Mouse (Mus musculus) neural tube, embryonic 11.5 days (tissue): ENCODE measurements around the gene Xrcc4. TPM values are rescaled to one million over a fixed set of nuclear protein-coding genes. Genes with fewer than 3 reads are reported as not detected.

Experiments
- ATAC-seq: fragments of 200-750 bp; cut with Nextera tagmentation; 2 replicates; pipeline ENCODE4 v1.8.0; 2017; ENCODE audit warnings: moderate number of reproducible peaks, mild to moderate bottlenecking, moderate TSS enrichment, moderate library complexity; ENCODE audit not compliant: insufficient read depth, low FRiP score, low TSS enrichment
- DNase-seq: peaks from one replicate; pipeline ENCODE4 v3.0.0-alpha.2; 2015; ENCODE audit warnings: low spot score
- H3K27ac ChIP-seq: fragments of 300-500 bp; sonication (generic); 2 replicates; pipeline ENCODE4 v1.5.1; 2014; ENCODE audit warnings: low read depth, mild to moderate bottlenecking, low read length
- H3K27me3 ChIP-seq: fragments of 300-500 bp; sonication (generic); 2 replicates; pipeline ENCODE4 v1.6.1; 2014; ENCODE audit warnings: mild to moderate bottlenecking, low read length, mixed read lengths; ENCODE audit not compliant: control insufficient read depth, insufficient read depth
- H3K36me3 ChIP-seq: fragments of 300-500 bp; sonication (generic); 2 replicates; pipeline ENCODE4 v1.6.1; 2014; ENCODE audit warnings: mild to moderate bottlenecking, low read length, moderate library complexity, mixed read lengths; ENCODE audit not compliant: control insufficient read depth, insufficient read depth
- H3K4me1 ChIP-seq: fragments of 300-500 bp; sonication (generic); 2 replicates; pipeline ENCODE4 v1.6.1; 2014; ENCODE audit warnings: low read length, mixed read lengths; ENCODE audit not compliant: control insufficient read depth, insufficient read depth
- H3K4me2 ChIP-seq: fragments of 300-500 bp; sonication (generic); 2 replicates; pipeline ENCODE4 v1.6.1; 2014; ENCODE audit warnings: low read depth, mild to moderate bottlenecking, moderate library complexity
- H3K4me3 ChIP-seq: fragments of 300-500 bp; sonication (generic); 2 replicates; pipeline ENCODE4 v1.5.1; 2014; ENCODE audit warnings: low read depth, low read length
- H3K9ac ChIP-seq: fragments of 300-500 bp; sonication (generic); 2 replicates; pipeline ENCODE4 v1.6.1; 2014; ENCODE audit warnings: mild to moderate bottlenecking, low read length
- H3K9me3 ChIP-seq: fragments of 300-500 bp; sonication (generic); 2 replicates; pipeline ENCODE4 v1.6.1; 2016; ENCODE audit warnings: low read length; ENCODE audit not compliant: control insufficient read depth
- WGBS: fragments of 180-500 bp; shearing (Covaris S2); extraction: QIAGEN DNeasy Blood & Tissue Kit; methylation state at CpG from one replicate; pipeline ENCODE4 v1.1.7; 2014; 5-methylcytosine and 5-hydroxymethylcytosine counted together
- polyA plus RNA-seq: library from polyadenylated mRNA; unstranded; fragments of >200 nt; fragmentation: Nextera tagmentation; extraction: Ambion mirVana; gene quantifications from 2 replicates; pipeline ENCODE4 v1.2.1, GENCODE M21; 2014

Gene Xrcc4
- polyA plus RNA-seq, 1 experiment from 2014 or later: 8.3 TPM

DNA sequence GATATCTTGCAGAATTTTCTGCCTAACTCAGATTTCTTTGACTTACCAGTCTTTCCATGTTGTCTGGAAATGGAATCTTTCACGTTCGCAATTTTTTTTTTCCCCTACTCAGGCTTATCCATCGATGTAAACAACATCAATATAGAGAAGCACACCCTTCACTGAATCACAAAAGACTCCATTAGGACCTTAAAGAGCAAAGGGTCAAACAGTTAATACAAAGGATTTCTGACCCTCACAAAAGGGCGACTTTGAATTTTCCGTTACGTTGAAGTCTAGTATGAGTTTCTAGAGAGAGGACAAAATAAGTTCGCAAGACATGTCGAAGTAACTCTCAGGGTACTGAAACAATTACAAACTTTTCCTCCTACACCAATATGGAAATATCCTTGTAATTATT lies 346.2 kb downstream of the Xrcc4 start:
- no peak for ATAC-seq
- peak overlapping the region; percentile 90 for H3K4me2 ChIP-seq
- peak overlapping the region; percentile 84; the same call in 1 of the 2 replicates for H3K9ac ChIP-seq
- peaks cover 3% of the 10 kb centered on the region for H3K4me1 ChIP-seq
- H3K27ac ChIP-seq: no peak overlapping the region
- peak overlapping the region; percentile 64; the same call in 1 of the 2 replicates for H3K4me3 ChIP-seq
- WGBS: 6% methylated on average over 8 of the region's 8 CpGs
- no peaks in the 10 kb centered on the region for H3K27me3 ChIP-seq
- no peak for DNase-seq
- no peaks in the 10 kb centered on the region for H3K9me3 ChIP-seq
- no peaks in the 10 kb centered on the region for H3K36me3 ChIP-seq

DNA sequence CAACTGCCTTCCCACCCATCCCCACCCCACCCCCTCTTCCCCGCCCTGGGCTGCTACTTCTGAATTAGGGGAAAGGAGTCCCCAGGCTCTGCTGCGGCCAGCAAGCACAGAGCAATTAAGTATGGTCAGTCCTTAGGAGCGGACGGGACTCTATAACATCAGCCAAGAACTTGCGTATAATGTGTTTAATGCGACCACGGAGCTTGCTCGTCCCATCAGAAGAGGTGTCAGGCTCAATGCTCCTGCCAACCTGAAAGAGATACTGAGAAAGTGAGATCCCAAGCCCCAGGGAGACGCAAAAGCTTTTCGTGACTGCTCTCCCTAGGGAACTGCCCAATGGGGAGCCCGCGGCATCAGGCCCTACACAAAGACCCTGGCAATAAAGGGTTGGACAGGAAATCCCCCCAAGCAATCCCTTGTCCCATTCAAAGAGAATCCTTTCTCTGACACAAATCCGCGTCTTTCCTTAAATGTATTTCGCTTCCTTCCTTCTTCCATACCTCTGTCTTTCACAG lies 346.7 kb downstream of the Xrcc4 start:
- Histone ChIP-seq H3K36me3 (no peaks in the 10 kb centered on the region), H3K9me3 (no peaks in the 10 kb centered on the region), H3K4me3 (peak overlapping the region; percentile 64), H3K4me1 (peaks cover 3% of the 10 kb centered on the region), H3K27me3 (no peaks in the 10 kb centered on the region), H3K4me2 (peak overlapping the region; percentile 90), H3K27ac (peak overlapping the region; percentile 53; the same call in 1 of the 2 replicates), H3K9ac (peak overlapping the region; percentile 84)
- 1% methylated on average over 15 of the region's 15 CpGs for WGBS
- ATAC-seq (peak; percentile 14), DNase-seq (no peak)

DNA sequence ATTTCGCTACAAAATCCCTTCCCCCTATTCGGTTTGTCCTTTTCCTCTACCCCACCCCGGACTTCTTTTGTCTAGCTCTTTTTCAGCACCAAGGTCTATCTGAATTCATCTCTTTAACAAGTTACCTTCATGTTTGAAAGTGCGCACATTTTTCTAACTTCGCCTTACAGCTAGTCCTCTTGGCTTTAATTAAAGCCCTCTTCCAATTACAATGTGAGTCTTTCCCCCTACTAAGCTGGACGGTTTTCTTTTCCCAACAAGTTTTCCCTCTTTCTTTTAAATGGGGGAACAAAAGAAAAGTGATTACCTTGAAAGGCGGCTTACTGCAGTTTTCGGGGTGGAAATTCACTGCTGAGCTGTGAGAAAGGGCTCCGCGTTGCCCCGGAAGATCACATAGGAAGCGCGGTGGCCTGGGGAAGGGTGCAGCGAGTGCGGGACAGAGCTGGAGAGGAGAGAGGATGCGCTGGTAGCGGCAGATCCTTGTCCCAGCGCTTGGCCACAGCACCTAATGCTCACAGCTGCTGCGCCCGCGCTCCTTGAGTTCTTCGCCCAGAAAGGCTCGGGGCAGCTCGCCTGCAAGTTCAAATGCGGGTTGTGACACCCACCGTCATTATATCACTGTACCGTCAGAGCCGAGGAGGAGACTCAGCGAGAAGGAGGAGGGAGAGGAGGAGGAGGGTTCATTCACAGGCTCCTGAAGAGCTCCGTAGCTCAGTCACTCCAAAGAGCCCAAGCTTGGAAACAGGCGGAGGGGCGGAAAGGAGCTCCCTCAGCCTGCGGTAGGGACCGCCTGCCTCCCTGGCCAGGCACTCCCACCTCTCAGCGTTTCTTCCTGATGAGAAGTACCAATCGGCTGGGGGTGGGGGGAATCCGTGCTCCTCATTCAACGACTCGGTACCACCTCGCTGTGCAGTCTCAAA lies 347.4 kb downstream of the Xrcc4 start, which contains the start of gene Vcan:
Gene Vcan (minus strand): TSS at position 744 of the 920 bp plus-strand sequence.
- Histone ChIP-seq H3K4me2 (peak within 1 kb of the TSS; percentile 90), H3K27me3 (no peaks in the 10 kb centered on the region), H3K9ac (peak within 1 kb of the TSS; percentile 84), H3K4me1 (peaks cover 3% of the 10 kb centered on the region), H3K36me3 (no peaks in the 10 kb centered on the region), H3K27ac (peak within 1 kb of the TSS; percentile 78), H3K4me3 (peak within 1 kb of the TSS; percentile 64), H3K9me3 (no peaks in the 10 kb centered on the region)
- under 1% methylated on average over 40 of the region's 40 CpGs for WGBS
- peak; percentile 24 for ATAC-seq
- peak; percentile 79 for DNase-seq

DNA sequence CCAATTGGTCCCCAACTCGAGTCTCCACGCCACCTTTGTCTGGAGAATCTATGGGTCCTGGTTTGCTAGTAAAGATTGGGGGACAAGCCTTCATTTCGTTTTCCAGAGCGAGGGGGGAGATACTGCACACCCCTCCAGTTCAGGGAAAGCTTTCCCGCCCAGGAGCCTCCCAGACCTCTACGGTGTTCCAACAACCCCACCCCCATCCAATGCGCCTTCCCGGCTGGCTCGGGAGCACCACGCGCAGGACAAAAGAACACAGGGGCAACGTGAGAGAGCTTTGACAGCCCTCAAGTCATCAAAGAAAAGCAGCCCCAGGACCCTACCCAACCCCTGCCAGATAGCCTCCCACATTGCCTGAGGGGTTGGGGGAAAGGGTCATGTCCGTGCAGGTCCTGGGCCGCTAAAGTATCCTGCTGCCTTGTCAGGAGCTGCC lies 348.3 kb downstream of the Xrcc4 start:
- peaks cover 3% of the 10 kb centered on the region for H3K4me1 ChIP-seq
- peak overlapping the region; percentile 78 for H3K27ac ChIP-seq
- ATAC-seq (peak; percentile 22), DNase-seq (peak; percentile 76)
- H3K36me3 ChIP-seq: no peaks in the 10 kb centered on the region
- H3K27me3 ChIP-seq: no peaks in the 10 kb centered on the region
- no peaks in the 10 kb centered on the region for H3K9me3 ChIP-seq
- peak overlapping the region; percentile 64 for H3K4me3 ChIP-seq
- H3K4me2 ChIP-seq: peak overlapping the region; percentile 90
- under 1% methylated on average over 14 of the region's 14 CpGs for WGBS
- H3K9ac ChIP-seq: peak overlapping the region; percentile 84

DNA sequence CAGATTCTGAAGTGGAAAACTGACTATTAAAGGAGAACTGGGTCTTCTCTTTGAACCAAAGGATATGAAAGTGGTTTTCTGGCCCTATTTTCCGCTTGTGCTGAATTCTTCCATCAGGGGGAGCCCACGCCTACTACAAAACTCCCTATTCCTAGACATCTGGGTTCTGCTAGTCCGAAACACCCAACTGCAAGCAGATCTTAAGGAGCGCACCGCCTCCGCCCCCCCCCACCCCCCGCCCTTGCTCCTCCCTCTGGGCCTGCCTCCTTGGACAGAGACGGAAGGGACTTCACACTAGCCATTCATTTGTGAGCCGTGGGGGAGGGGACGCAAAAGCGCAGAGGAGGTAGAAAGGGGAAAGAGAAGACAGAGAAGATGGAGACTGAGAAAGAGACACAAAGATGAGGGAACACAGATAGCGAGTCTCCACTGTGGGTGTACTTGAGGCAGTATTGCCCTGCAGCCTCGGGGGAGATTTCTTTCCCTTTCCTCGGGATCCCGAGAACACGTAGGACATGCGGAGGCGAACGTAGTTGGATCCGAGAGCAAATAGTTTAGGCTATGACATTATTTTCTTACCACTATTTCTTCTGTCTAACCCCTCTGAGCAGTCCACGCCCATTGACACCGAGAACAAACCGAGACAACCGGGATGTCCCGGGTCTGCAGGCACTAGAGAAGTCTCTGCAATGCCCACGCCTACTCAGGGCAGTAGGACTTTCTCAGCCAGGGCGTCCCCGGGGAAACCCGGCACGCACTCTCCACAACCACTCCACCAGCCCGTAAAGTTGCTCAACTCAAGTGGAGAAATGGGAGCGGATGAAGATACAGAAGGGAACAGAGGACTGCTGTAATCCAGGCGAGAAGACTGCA lies 348.9 kb downstream of the Xrcc4 start:
- peak overlapping the region; percentile 84 for H3K9ac ChIP-seq
- ATAC-seq (peak; percentile 89), DNase-seq (peak; percentile 85)
- no peaks in the 10 kb centered on the region for H3K9me3 ChIP-seq
- H3K27ac ChIP-seq: peak overlapping the region; percentile 78
- peak overlapping the region; percentile 64 for H3K4me3 ChIP-seq
- WGBS: under 1% methylated on average over 33 of the region's 33 CpGs
- H3K27me3 ChIP-seq: no peaks in the 10 kb centered on the region
- H3K4me2 ChIP-seq: peak overlapping the region; percentile 90
- no peaks in the 10 kb centered on the region for H3K36me3 ChIP-seq
- H3K4me1 ChIP-seq: peaks cover 3% of the 10 kb centered on the region

DNA sequence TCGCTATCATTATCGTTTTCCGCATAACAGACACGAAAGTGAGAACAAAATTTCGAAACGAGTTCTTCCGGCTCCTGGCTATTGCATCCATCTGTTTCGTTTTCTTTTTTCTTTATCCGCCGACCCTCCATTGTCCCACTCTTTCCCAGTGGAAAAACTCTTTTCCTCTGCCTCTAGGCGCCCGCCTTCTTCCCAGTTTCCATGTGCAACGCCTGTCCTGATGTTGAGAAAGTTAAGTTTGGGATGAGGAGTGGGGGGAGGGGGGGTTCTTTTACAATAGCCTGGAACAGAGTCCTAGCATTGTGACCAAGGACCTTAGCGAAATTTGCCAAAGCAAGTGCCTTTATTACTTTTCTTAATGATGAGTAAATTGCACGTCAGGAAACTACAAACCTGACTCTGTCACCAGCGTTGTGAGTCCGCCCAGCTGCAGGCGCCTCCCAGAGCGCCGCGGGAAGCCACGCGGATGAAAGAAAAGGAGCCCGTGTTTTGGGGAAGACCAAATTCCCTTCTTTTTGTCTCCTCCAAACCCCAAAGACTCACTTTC lies 349.6 kb downstream of the Xrcc4 start:
- peak overlapping the region; percentile 64 for H3K9ac ChIP-seq
- peaks cover 3% of the 10 kb centered on the region for H3K4me1 ChIP-seq
- H3K36me3 ChIP-seq: no peaks in the 10 kb centered on the region
- peak overlapping the region; percentile 78; the same call in 1 of the 2 replicates for H3K27ac ChIP-seq
- ATAC-seq (peak; percentile 33), DNase-seq (no peak)
- peak overlapping the region; percentile 64 for H3K4me3 ChIP-seq
- no peaks in the 10 kb centered on the region for H3K27me3 ChIP-seq
- WGBS: under 1% methylated on average over 24 of the region's 24 CpGs
- peak overlapping the region; percentile 90 for H3K4me2 ChIP-seq
- no peaks in the 10 kb centered on the region for H3K9me3 ChIP-seq

DNA sequence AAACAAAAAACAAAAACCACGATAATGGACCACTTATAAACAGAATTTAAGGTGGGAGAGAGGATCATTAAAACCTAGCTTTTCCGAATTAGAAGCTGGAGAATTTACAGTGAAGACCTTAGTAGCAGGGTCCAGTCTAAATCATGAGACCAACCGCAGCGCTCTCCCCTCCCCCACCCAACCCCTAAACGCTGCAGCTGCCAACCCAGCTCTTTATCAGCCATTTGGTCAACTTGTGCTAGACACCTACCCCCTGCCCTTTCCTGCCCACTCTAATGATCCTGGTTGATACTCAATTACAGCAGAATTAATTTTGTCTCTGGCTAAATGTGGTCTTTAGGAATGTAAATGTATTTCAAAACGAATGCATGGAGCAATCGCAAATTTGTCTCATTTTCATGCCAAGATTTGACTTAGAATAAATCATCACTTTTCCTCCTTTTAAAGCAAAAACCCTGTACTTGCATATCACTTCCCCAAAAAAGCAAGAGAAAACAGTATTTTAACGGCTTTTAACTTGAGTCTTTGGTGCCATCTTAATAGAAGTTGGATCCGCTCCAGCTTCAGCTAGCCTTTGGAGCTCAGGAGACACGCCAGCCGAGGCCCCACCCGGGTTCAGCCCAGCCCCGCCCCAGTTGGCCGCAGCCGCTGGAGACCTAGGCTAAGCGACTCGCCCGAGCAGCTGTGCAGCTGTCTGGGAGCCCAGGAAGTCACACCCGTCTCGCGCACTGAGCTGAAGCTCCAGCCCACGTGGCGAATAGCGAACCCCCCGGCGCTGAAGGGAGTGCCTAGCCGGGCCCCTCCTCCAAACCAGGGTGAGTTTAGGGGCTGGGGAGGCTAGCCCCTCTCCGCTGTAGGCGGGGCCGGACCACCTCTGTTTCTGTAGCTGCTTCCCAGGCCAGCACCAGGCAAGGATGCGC lies 350.4 kb downstream of the Xrcc4 start:
- Histone ChIP-seq H3K9me3 (no peaks in the 10 kb centered on the region), H3K4me1 (peaks cover 3% of the 10 kb centered on the region), H3K9ac (peak overlapping the region; percentile 64), H3K4me3 (peak overlapping the region; percentile 64), H3K36me3 (no peaks in the 10 kb centered on the region), H3K27ac (0 out of 2 replicates have a peak overlapping the region, but pooled peaks have one; percentile 78), H3K27me3 (no peaks in the 10 kb centered on the region), H3K4me2 (peak overlapping the region; percentile 90)
- ATAC-seq (peak; percentile 54), DNase-seq (peak; percentile 80)
- WGBS: under 1% methylated on average over 31 of the region's 31 CpGs
